Mouse (Mus musculus) G1E (cell line): Measurements from ENCODE around the gene 2610008E11Rik. TPM values are rescaled to one million over a fixed set of nuclear protein-coding genes. Genes with fewer than 3 reads are reported as not detected.

Source experiments
- ATAC-seq: 2 replicates; pipeline ENCODE4 v1.8.0; 2016; ENCODE audit warnings: mild to moderate bottlenecking; ENCODE audit not compliant: insufficient number of reproducible peaks, poor library complexity, low FRiP score, severe bottlenecking; ENCODE audit errors: extremely low read depth
- DNase-seq: peaks from one replicate; pipeline ENCODE4 v3.0.0; 2012; ENCODE audit warnings: low spot score
- H3K27me3 ChIP-seq: 2 replicates; pipeline ENCODE4 v1.6.1; 2012; ENCODE audit warnings: mild to moderate bottlenecking, low read length, inconsistent platforms; ENCODE audit not compliant: insufficient read depth
- H3K36me3 ChIP-seq: replicated peaks from 2 replicates; pipeline ENCODE3; 2012; ENCODE audit warnings: mild to moderate bottlenecking, inconsistent platforms
- H3K4me1 ChIP-seq: 2 replicates; pipeline ENCODE4 v1.6.1; 2012; ENCODE audit warnings: low read depth, low read length, inconsistent platforms, mixed read lengths; ENCODE audit not compliant: insufficient read depth
- H3K4me3 ChIP-seq: 2 replicates; pipeline ENCODE4 v1.5.1; 2012; ENCODE audit warnings: low read depth, mild to moderate bottlenecking, inconsistent platforms, low read length, moderate library complexity, mixed read lengths
- H3K9me3 ChIP-seq: replicated peaks from 2 replicates; pipeline ENCODE4 v1.6.1; 2012; ENCODE audit warnings: inconsistent platforms
- CTCF ChIP-seq: IDR thresholded peaks from 2 replicates; pipeline ENCODE4 v1.5.1; 2012; ENCODE audit warnings: low read depth, low read length, inconsistent platforms, mixed read lengths
- GATA1 ChIP-seq: IDR thresholded peaks from 2 replicates; pipeline ENCODE4 v1.6.1; 2012; ENCODE audit warnings: borderline replicate concordance, low read length, inconsistent platforms, mixed read lengths
- GATA2 ChIP-seq: IDR thresholded peaks from 2 replicates; pipeline ENCODE4 v1.6.1; 2012; ENCODE audit warnings: low read depth, low read length, inconsistent platforms, borderline replicate concordance
- POLR2AphosphoS5 ChIP-seq: IDR thresholded peaks from 2 replicates; pipeline ENCODE4 v1.6.1; 2012; ENCODE audit warnings: low read depth, low read length, inconsistent platforms; ENCODE audit not compliant: insufficient replicate concordance
- TAL1 ChIP-seq: conservative IDR thresholded peaks from 2 replicates; pipeline ENCODE4 v1.6.1; 2012; ENCODE audit warnings: low read depth, low read length, inconsistent platforms, mixed read lengths
- polyA plus RNA-seq: library from polyadenylated mRNA; stranded (reverse); fragments of >175 nt; gene quantifications from 2 replicates; pipeline ENCODE4 v1.2.3, GENCODE M21; 2012
- total RNA-seq, 2 experiments: library from RNA; stranded (forward) in 1 of 2; stranded (reverse) in 1 of 2; fragments of 200-1000 nt in 1 of 2; fragments of >200 nt in 1 of 2; fragmentation: Nextera tagmentation in 1 of 2; gene quantifications; 2 replicates each; pipeline ENCODE4 v1.2.3; 2014 to 2017

2610008E11Rik gene
- 18.7 and 19.3 TPM in 2 replicates for total RNA-seq (2014; fragmentation: Nextera tagmentation)
- total RNA-seq (2017): 7.5 and 8.2 TPM in 2 replicates
- polyA plus RNA-seq: 0.22 and 0.56 TPM in 2 replicates

DNA sequence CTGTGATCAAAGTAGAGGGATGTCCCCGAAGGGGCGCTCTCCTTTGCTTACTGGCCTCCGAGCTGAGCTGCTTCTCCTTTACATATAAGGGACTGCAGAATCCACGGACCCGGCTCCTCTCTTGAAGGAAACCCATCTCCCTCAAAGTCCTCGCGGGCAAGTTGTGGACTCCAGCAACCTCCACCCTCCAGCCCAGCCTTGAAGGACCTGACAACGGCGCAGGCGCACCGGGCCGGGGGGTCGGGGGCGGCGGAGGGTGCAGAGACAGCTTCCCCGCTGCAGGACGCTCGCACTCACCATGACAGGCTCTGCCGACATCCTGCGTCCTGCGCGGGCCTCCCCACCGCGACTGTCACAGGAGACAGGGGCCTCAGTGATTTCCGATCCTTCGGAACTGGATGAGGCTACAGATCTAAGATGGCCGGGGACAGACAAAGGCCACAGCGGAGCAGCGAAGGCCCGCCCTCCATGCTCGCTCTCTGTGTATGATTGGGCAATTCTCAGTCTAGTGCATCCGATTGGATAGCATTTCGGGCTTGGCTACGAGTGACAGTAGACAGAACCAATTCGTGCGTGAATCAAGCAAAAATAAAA is at the start of gene 2610008E11Rik:
Gene 2610008E11Rik (minus strand): TSS at position 440 of the 594 bp plus-strand sequence.
- Histone ChIP-seq H3K27me3 (no peaks in the 10 kb centered on the region), H3K4me1 (0 out of 2 replicates have a peak, but pooled peaks cover 2% of the 10 kb centered on the region), H3K9me3 (peaks cover 7% of the 10 kb centered on the region; the same call in 1 of the 2 replicates), H3K4me3 (peak within 1 kb of the TSS; percentile 75), H3K36me3 (peaks cover 9% of the 10 kb centered on the region)
- no peak for TF ChIP-seq CTCF
- DNase-seq (peak; percentile 71), ATAC-seq (peak; percentile 96)

DNA sequence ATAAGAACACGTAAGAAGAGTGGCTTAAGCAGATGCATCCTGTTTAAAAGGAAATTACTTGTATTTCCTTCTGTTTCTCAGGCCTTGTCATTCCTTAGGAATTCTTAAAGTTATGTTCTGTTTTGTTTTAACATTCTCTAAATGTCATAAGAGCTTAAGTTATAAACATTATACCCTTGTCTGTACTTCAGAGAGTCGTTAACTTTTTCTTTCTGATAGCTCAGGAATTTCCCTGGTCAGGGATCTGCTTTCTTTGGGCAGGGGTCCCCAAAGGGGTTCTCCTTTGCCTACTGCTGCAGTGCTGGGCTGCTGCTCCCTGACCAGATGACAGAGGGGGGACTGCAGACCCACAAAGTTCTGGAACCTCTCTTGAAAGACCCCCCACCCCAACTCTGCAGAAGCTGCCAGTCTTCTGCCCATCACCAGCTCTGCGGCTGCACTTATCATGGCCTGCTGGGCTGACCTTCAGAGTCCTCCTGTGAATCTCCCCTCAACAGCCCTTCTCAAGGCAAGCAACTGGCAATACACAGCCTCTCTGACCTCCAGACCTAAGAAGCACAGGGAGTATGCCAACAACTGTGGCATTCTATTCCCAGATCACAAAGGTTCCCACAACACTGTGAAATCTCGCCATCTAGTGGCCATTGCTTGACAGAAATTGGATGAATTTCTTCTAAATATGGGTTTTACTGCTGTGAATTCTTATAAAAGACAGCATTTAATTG is 18.9 kb upstream of the 2610008E11Rik start:
- no peaks in the 10 kb centered on the region; the same call in 1 of the 2 replicates for H3K9me3 ChIP-seq
- no peak overlapping the region for H3K4me3 ChIP-seq
- H3K27me3 ChIP-seq: no peaks in the 10 kb centered on the region
- H3K4me1 ChIP-seq: no peaks in the 10 kb centered on the region
- ATAC-seq (no peak), DNase-seq (no peak)
- no peak for TF ChIP-seq GATA2
- no peak for TF ChIP-seq CTCF
- no peaks in the 10 kb centered on the region for H3K36me3 ChIP-seq

DNA sequence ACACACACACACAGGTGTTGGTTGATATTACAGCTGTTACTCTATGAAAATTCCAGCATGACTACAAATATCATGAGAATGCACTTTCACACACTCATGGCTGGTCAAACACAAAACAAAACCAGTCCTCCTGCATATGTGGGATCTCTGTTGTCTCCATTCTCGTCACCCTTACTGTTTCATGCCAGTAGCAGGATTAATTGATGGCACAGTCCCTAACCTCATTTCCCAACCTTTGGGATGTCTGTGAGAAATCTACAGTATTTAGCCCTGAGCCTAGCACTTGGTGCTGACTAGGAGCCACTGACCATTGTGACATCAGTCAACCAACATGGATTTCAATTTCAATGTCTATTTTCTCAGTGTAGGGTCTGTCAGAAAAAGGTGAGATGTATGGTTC is 17.7 kb upstream of the 2610008E11Rik start:
- no peak for TF ChIP-seq CTCF
- no peak for TF ChIP-seq TAL1
- TF ChIP-seq GATA1: no peak
- no peak for TF ChIP-seq POLR2AphosphoS5
- no peak for TF ChIP-seq GATA2
- 0 out of 2 replicates have a peak, but pooled peaks cover 5% of the 10 kb centered on the region for H3K27me3 ChIP-seq
- H3K9me3 ChIP-seq: peaks cover 5% of the 10 kb centered on the region; the same call in 1 of the 2 replicates
- DNase-seq (no peak), ATAC-seq (no peak)
- H3K4me1 ChIP-seq: no peaks in the 10 kb centered on the region
- H3K4me3 ChIP-seq: no peak overlapping the region
- no peaks in the 10 kb centered on the region for H3K36me3 ChIP-seq

DNA sequence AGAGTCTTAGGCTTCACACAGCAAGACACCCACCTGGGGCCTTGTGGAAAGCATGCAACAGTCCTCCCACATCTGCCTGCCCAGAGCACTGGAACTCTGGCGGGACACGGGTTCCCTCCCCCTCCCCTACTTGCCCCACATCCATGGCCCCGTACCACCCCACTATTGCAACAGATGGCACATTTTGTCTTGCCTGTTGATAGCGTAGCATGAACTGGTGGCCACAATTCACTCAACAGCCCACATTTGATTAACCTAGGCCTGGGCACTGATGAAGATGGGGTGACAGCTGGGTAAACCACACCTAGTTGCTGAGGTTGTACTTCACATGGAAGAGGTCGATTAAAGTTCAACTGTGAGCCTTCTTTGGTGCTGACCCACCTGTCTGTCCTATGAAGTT is 13.1 kb upstream of the 2610008E11Rik start:
- Histone ChIP-seq H3K27me3 (peaks cover 8% of the 10 kb centered on the region; the same call in 1 of the 2 replicates), H3K4me3 (no peak overlapping the region), H3K36me3 (no peaks in the 10 kb centered on the region), H3K4me1 (no peaks in the 10 kb centered on the region), H3K9me3 (peaks cover 6% of the 10 kb centered on the region; the same call in 1 of the 2 replicates)
- TF ChIP-seq GATA1 (no peak), TAL1 (no peak), GATA2 (no peak), CTCF (no peak), POLR2AphosphoS5 (no peak)
- ATAC-seq: no peak
- DNase-seq: no peak

DNA sequence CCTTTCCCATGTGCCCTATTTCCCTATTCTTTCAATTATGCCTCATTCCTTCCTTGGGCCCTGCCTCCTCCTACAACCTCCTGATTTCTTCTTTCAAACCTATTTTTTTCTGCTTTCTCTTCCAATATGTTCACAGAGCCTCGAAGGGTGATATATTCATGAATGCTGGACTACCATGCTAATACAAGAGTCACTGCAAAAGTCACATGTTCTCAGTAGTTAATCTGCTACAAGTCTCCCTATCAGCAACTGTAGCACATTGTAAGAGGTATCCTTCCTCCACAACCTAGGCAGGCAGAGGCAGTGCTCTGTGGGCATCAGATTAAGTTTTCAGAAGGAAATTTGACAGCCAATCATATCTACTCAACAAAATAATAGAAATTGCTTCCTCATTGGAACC is 11.8 kb upstream of the 2610008E11Rik start:
- no peak for TF ChIP-seq POLR2AphosphoS5
- no peak for TF ChIP-seq GATA2
- no peak for TF ChIP-seq TAL1
- TF ChIP-seq GATA1: no peak
- TF ChIP-seq CTCF: no peak
- ATAC-seq (no peak), DNase-seq (no peak)
- H3K4me1 ChIP-seq: no peaks in the 10 kb centered on the region
- H3K4me3 ChIP-seq: no peak overlapping the region
- H3K27me3 ChIP-seq: peaks cover 8% of the 10 kb centered on the region; the same call in 1 of the 2 replicates
- no peaks in the 10 kb centered on the region for H3K36me3 ChIP-seq
- H3K9me3 ChIP-seq: peaks cover 6% of the 10 kb centered on the region; the same call in 1 of the 2 replicates

DNA sequence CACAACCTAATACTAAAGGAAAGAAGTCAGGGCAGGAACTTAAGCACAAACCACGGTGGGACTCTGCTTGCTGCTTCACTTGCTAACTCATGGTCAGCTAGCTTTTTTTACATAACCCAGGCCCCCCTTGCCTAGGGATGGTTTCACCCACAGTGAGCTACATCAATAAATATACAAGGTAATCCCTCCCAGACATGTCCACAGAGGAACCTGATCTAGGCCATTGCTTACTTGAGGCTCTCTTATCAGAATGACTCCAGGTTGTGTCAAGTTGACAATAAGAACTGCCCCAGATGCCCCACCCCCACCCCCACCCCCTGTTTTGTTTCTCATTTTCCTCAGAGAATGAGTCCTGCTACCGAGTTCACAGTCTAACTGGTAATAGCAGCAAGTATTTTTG is 10.1 kb upstream of the 2610008E11Rik start:
- H3K4me1 ChIP-seq: no peaks in the 10 kb centered on the region
- H3K36me3 ChIP-seq: no peaks in the 10 kb centered on the region
- no peak overlapping the region for H3K4me3 ChIP-seq
- TF ChIP-seq GATA2 (no peak), CTCF (no peak), POLR2AphosphoS5 (no peak), TAL1 (no peak), GATA1 (no peak)
- peaks cover 8% of the 10 kb centered on the region; the same call in 1 of the 2 replicates for H3K27me3 ChIP-seq
- peaks cover 6% of the 10 kb centered on the region; the same call in 1 of the 2 replicates for H3K9me3 ChIP-seq
- DNase-seq (no peak), ATAC-seq (no peak)
